Mouse (Mus musculus): ENCODE measurements around the gene Cdh15.

Cdh15 gene

DNA sequence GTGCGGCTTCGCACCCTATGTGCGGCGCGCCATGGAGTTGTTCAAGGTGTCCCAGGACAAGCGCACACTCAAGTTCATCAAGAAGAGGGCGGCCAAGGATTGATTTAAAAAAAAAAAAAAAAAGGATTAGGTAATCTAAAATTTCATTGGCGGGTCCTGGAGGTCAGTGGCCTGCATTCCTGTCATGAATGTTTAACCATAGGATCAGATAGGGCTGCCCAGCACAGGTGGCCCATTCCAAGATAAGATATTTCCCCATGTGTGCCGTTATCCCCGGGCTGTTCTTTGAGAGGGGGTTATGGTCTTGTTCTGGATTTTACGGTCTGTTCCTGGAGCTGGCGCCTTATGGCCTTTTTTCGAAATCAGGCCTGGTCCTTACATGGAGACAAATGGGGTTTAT, 11.1 kb upstream of the Cdh15 start:
- DNase-seq (ENCODE audit: low read depth, low spot score), result no peak

DNA sequence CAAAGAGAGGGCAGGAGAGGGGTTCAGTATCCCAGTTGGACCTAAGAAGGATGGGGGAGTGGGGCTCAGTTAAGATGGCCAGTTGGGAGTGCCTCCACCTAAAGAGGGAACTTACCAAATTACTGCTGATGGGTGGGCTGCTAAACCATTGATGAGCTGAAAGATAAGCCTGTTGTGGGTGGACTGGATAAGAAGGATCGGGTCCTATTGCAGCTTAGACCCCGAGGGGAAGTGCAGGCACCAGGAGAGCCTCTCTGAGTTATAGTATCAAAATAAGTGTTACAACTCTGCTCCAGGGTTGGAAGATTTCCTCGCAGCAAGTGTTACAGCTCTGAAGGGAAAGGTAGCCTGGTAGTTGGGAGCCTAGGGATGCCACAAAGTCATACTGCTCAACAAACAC, 3.6 kb upstream of the Cdh15 start:
- DNase-seq (ENCODE audit: low read depth, low spot score), result no peak

DNA sequence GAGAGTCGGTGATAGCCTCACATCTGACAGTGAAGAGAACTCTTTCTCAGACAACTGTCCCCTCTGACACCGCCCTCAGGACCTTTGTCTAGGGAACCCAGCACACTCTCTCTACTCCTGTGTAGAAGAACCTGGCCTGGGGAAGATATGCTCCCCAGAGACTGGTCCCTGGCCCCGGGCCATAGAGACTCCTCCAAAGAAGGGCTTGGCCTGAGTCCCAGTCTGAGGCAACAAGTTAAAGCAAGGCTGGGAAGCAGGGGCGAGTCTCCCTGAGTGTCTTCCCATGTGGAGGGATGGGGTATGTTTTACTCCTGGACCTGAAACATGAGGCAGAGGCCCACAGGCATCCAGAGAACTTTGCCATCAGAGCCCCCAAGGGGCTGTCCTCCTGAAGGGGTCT, 2.1 kb upstream of the Cdh15 start:
- DNase-seq (ENCODE audit: low read depth, low spot score), result no peak

DNA sequence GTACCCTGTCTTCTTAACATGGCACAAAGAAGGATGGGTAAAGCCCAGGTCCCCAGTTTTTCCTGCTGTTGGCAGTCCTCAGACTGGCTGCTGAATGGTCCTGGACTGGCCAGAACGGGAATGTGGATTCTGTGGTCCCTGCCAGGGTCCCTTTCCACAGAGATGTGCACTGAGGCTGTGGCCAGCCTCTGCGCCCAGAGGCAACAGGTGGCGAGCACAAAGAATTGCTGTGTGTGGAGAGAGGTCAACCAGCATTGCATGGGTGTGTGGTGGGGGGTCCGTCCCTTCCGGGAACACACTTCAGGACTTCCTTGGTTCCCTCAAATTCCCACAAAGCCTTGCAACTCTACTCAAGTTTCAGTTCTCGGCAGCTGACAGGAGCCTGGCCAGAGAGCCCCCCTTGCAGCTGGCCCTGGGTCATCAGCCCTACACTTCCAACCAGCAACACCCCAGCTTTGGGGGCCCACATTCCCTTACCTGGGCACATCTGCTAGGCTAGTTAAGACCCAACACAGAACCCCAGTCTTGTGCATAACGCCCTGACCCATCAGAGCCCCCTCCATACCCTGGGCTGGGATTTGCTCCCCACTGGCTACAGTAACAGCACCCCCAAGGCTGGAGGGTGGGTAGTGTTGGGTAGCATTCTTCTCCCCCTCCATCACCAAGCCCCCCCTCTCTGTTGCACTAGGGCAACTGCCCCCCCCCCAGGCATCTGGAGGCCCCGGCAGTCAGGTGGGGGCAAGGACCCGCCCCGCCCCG, 1.6 kb downstream of the Cdh15 start:
- no peak for DNase-seq (ENCODE audit: low read depth, low spot score)

DNA sequence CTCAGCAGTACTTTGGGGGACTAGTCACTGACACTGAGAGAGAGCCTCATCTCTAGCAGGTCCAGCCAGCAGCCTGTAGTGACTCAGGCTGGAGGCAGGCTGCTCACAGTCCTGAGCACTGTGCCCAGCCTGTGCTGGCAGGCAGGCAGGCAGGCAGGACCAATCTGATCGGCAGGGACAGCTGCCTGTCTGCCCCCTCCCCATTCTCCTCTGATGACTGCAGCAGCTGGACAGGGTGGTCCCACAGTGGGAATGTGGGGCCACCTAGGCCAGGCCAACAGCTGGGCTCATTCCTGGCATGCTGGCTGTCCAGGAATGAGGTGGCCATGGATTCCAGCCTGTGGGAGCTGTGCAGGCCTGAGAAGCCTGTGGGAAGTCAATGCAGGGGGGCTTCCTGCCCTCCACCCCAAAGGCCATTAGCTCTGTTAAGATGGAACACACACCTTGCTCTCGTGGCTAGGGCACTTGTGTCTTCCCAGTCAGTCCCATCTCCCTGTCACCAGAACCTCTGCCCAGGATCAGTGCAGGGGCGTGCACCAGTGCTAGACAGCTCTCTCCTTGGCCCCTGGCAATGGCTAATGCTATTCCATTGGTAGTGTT, 3.0 kb downstream of the Cdh15 start:
- no peak for DNase-seq (ENCODE audit: low read depth, low spot score)

DNA sequence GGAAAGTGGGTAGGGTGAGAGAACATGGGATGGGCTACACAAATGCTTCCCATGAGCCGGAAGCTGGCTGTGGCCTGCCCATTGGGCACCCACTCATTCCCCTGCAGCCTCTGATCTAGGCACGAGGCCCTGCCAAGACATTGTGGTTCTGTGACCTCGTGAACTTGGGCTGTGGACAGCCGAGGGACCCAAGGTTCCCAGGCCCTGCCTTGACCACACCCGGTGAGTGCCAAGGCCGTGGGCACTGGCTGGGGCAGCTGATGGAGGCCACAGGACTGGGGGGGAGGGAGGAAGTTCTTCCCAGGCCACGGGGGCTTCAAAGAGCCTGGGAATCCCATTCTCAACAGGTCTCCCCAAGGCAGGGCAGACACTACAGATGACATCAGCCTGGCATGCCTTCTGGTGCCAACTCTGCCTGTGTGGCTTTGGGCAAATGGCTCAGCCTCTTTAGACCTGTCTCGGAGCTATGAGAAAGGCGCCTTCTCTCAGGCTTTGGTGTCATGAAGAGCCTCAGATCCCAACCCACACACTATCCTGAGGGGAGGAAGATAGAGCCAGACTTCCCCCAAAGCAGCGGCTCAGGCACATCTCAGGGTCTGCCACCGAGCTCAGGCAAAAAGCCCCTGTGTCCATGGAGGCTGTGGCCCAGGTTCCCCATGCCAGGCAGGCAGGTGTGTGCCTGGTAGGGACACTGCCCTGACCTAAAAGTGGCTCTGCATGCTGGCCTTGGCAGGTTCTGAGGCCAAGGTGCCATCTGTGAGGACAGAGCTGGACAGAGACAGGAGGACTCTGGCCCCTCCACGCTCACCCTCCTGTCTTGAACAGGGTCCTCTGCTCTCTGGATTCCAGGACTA, 4.2 kb downstream of the Cdh15 start:
- DNase-seq (ENCODE audit: low read depth, low spot score), result no peak

DNA sequence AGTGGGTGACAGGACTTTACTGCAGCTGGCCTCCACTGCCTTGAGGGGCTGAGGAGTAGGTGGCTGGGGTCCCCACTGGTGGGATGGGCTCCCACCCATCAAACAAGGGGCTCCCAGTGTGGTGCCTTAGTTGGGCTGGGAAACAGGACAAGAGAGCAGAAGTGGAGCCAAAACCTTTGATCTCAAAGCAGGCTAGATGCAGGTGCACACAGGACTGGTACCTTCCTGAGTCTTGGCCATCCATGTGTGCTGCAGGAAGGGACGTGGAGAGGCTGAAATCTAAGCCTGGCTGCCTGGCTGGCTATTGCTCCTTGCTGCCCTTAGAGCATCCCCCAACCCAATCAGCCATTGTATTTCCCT, 4.8 kb downstream of the Cdh15 start:
- no peak for DNase-seq (ENCODE audit: low read depth, low spot score)

DNA sequence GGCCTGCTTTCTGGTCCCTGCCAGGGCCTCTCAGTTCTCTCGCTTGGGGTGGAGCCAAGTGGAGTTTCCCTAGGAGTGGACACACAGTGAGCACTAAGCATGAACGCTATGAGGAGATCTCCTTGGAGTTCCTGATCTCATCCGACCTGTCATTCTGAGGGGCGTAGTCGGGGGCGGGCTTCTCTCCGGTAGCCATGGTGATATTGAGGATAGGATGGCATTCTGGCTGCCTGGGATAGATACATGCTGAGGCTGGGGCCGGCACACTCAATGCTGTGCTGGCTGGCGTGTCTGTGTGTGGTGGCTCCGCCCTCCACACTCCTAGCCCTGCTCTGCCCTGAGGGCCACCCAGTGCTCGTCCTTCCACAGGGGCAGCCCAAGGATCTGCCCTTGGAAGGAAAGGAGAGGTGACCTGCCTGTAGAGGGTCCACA, 5.6 kb downstream of the Cdh15 start:
- DNase-seq (ENCODE audit: low read depth, low spot score), result no peak

DNA sequence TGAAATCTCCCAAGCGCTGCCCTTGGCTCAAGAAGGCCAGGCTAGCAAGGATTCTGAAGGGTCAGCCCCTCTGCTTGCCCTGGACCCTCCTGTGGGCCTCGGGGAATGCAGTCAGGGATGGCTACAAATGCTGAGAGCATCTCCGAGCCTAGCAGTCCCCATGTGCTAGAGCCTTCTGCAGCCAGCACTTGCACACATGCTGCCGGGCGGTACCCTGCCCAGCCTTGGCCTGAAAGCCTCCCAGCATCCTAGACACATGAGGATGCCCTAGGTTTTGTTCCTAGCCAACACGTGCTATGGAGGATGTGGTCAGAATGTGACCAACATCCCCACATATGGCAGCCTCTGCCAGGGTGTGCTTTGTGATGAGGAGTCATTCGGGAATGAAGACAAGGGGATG, 6.6 kb downstream of the Cdh15 start:
- no peak for DNase-seq (ENCODE audit: low read depth, low spot score)

DNA sequence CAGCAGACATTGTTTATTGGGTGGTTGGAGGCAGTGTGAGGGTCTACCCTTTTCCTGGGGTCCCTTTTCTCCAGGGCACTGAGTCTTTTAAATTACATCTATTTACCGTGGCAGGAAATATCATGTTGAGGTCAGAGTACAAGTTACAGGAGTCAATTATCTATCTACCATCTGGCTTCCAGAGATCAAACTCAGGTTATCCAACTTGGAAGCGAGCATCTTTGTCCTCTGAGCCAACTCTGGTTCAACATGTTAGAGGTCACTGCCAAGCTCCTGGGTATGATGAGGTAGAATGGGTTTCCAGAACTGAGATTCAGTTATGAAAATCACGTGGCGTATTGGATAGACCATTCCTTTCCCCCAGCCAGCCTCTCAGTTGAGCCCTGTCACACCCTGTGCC, 7.4 kb downstream of the Cdh15 start:
- DNase-seq (ENCODE audit: low read depth, low spot score), result no peak

DNA sequence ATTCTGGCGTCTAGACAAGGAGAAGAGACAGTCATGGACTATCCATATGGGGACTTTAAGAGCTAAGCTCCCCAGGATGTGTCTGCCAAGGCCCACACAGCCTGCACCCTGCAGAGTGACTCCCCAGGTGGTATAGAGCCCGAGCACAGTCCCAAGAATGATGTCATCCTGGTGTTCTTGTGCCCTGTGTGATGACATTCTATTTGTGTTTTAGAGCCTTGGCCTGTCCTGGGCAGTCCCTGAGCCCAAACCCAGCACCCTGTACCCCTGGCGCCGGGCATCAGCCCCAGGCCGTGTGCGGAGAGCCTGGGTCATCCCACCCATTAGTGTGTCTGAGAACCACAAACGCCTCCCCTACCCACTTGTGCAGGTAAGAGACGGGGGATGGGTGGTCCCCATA, 8.5 kb downstream of the Cdh15 start:
- no peak for DNase-seq (ENCODE audit: low read depth, low spot score)

DNA sequence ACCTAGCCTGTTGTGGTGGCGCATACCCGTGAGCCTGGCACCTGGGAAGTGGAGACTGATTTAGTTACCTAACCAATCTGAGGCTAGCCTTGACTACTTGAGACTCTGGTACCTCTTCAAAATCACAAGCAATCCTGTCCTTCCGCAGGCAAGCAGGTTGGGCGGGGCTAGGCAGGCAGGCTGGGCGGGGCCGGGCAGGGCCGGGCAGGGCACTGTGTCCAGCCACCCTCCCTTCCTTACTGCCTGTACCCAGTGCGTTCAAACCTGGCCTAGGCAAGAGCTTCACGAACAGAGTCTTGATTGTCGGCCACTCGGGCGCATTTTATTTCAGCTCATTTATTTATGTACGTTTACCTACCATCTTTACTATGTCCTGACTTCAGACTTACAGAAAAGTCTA, 12.1 kb downstream of the Cdh15 start:
- DNase-seq (ENCODE audit: low read depth, low spot score), result no peak

DNA sequence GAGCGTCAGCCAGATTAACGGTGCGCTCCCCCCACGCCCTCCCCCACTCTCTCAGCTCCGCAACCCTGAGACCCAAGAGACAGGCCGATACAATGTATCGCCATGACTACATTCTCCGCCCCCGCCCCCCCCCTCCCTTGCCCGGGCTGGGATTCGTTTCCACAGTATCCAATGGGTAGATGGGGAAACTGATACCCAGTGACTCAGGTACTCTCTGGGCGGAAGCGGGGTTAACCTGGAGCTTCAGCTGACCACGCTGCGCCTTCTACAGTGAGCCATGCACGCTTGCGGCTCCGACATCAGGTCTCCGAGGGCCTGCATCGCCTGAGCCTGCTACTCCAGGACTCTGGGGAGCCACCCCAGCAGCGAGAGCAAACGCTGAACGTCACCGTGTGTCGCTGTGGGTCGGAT, 17.0 kb downstream of the Cdh15 start:
- DNase-seq (ENCODE audit: low read depth, low spot score), result no peak

DNA sequence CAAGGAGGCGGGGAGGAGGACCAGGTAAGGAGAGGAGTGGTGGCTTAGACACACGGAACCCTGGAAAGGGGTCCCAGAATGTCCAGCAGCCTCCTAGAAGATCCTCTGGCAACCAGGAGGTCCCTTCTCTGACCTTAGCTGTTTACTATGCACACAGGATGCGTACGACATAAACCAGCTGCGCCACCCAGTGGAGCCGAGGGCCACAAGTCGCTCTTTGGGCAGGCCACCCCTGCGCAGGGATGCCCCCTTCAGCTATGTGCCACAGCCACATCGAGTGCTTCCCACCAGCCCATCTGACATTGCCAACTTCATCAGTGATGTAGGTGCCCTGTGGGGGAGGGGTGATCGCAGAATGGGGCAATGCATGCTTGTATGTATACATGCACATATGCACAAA, 17.7 kb downstream of the Cdh15 start:
- no peak for DNase-seq (ENCODE audit: low read depth, low spot score)

DNA sequence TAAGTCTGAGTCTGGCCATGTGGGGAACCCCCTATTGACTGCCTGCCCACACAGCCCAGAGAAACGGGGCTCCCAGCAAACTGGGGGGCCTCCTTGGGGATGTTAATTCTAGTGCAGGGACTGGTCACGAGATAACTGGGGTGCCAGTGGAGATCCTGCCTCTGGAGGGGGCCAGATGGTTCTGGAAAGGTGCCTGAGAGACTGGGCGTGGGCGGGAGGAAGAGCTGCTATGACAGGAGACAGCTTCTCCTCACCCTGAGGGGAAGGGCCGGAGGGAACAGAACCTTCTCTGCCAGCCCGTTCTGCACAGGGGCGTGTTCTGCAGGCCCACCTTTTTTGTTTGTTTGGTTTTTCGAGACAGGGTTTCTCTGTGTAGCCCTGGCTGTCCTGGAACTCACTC, 18.5 kb downstream of the Cdh15 start:
- DNase-seq (ENCODE audit: low read depth, low spot score), result no peak

DNA sequence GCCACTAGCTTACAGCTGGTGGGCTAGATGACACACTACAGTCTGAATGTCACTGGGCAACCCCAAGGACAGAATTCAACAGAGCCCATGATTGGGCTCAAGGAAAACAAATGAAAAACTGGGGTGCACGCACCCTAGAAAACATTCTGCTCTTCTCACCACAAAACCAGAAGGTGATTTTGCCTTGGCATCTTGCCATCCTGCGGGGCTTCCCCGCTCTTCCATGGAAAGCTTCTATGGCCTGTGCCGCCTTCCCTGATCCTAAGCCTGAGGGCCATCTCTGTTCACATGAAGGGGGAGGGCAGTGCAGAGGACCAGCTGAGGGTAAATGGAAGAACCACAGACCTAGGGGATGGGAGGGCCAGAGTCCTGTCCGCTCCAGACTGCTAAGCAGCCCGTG, 20.2 kb downstream of the Cdh15 start:
- DNase-seq (ENCODE audit: low read depth, low spot score), result no peak

DNA sequence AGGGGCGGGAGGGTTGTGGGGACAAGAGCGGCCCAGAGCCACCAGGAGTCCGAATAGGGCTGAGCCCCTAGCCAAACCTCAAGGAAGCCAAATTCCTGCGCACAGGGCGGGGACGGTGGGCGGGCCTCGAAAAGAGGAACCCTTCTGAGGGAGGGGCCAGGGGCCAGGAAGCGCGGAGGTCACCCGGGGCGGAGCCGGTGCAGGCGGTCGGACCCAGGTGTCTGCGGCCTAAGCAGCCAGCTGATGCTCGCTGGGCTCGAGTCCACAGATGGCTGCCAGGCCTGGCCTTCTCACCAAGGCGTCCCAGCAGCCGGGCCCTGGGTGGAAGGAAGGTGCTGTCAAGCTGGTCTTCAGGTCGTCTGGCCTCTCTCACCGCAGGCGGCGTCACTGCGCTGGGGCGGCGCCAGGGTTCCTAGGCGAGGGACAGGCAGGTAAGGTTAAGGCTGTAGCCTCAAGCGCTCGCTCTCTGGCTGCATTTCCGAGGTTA, 22.7 kb downstream of the Cdh15 start:
- DNase-seq (ENCODE audit: low read depth, low spot score), result no peak

DNA sequence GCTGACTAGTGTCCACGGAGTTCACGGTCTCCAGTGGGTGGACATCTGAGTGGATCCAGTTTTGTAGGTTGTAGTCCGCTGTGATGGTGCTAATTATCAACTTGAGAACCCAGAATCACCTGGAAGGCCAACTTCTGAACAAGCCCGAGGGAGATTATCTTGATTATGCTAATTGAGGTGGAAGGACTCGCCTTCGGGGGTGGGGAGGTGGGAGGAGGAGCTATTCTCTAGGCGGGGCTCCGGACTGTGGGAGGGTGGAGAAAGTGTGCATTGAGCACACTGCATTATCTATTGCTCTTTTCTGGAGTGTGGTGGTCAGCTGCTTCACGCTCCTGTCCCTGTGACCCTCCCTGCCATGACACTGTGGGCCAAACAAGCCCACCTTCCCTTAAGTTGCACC, 23.9 kb downstream of the Cdh15 start:
- no peak for DNase-seq (ENCODE audit: low read depth, low spot score)

DNA sequence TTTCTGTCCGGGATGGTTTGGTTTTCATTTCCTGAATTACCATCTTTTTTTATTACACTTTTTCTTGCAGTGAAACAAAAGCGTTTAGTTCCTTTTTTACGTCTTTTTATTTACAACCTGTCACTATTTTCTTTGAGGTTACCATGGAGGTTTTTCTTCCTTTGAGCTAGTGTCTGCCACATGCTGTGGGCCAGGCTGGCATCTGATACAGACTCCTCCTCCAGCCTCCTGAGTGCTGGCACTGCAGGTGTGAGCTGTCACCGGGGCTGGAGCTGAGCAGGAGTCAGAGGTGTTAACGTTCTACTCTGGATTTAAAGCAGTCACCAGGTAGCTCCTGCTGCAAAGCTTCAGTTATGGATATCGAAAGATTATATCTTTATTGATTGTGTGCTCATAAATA, 25.4 kb downstream of the Cdh15 start:
- DNase-seq (ENCODE audit: low read depth, low spot score), result no peak

DNA sequence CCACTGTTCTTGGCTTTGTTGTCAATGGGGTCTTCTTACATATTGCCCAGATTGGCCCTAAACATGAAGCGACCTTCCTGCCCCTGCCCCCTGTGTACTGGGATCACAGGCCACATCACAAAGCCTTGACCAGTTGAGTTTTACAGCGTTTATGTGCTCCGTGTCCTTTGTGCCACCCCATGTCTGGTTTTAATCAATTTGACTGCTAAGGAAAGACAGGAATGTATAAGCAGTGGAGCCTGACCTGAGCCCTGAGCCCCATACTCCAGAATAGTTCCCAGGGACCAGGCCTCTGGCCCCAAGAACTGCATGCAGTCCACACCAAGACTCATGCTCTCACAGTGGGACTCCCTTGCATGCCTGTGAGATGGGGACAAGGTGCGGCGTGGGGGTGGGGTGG, 27.4 kb downstream of the Cdh15 start:
- DNase-seq (ENCODE audit: low read depth, low spot score), result no peak

DNA sequence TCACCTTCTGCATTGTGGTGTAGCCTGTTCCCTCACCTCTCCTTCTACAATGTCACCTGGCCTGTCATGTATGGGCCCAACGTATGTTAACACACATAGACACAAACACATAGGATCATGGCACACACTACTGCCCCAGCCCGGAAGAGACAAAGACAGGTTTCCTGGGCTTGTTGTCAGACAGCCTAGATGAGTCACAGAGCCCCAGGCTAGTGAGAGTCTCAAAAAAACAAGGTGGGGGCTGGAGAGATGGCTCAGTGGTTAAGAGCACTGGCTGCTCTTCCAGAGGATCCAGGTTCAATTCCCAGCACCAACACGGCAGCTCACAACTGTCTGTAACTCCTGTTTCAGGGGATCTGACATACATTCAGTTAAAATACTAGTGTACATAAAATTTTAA, 30.5 kb downstream of the Cdh15 start:
- DNase-seq (ENCODE audit: low read depth, low spot score), result no peak

DNA sequence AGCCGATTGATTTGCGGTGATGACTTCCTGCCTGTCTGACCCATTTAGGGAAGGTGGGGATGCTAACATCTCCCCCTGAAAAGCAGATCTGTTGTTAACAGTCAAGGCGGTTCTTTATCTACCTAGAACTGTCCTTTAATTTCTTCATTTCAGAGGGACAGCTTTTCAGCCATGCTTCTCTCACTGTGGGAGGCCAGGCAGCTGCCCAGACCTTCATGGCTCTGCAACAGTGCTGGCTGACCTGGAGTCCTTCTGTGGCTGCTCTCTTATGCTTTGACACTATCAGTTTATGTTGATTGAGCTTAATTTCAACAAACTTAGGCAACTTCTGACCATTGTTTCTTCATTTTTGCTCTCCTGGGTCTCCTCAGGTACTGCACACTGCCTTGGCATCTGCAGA, 32.5 kb downstream of the Cdh15 start:
- no peak for DNase-seq (ENCODE audit: low read depth, low spot score)

DNA sequence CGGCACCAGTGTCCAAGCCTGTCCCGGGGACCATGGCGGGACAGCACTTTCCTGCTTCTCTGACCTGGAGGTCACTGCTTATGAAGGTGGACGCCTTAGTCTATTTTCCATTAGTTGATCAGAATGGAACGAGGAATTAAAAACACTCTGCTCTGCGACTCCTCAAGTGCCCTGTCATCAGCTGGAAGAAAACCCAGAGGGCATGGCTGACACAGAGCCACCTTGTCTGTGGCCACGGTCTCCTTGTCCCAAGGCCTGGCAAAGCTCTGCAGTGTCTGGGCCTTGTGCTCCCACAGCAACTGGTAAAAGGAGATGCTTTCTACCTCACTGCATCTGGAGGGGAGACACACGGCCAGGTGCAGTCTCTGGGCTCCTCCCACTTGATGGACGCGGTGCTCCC, 35.9 kb downstream of the Cdh15 start:
- DNase-seq (ENCODE audit: low read depth, low spot score), result no peak

Data from c-Kit-negative CD71-positive TER-119-positive erythroid progenitor cells, embryonic 14.5 days (primary cell).